Mouse (Mus musculus) liver, adult 2 months (tissue): ENCODE data around the gene Pusl1.

Experiments used
- CTCF ChIP-seq: fragments of 200-500 bp; IDR thresholded peaks from 2 replicates; pipeline ENCODE4 v1.5.1; 2011; ENCODE audit warnings: low read depth, low read length, control low read depth
- POLR2A ChIP-seq: fragments of 200-500 bp; IDR thresholded peaks from 2 replicates; pipeline ENCODE4 v1.6.1; 2011; ENCODE audit warnings: low read length, control low read depth; ENCODE audit not compliant: insufficient read depth; ENCODE audit errors: extremely low read depth

GRCm38 (mm10) chr4:155883587-155883986, 8.0 kb downstream of the Pusl1 start:
- TF ChIP-seq CTCF (no peak), POLR2A (no peak)
